Mouse (Mus musculus) bone marrow macrophage, adult 2 months (primary cell): Measurements from ENCODE around the gene Eps8.

Experiments used
- CTCF ChIP-seq: IDR thresholded peaks from 2 replicates; pipeline ENCODE4 v1.5.1; 2012; ENCODE audit warnings: low read depth, mild to moderate bottlenecking, low read length, moderate library complexity
- POLR2A ChIP-seq: IDR thresholded peaks from 2 replicates; pipeline ENCODE4 v1.6.1; 2012; ENCODE audit warnings: mild to moderate bottlenecking, low read depth, low read length, borderline replicate concordance

GRCm38 (mm10) chr6:137654776-137655175 lies at the start of gene Eps8:
- TF ChIP-seq POLR2A, result no peak
- TF ChIP-seq CTCF, result no peak
